Mouse (Mus musculus): ENCODE measurements around the gene Cfap46. TPM values are rescaled to one million over a fixed set of nuclear protein-coding genes. Genes with fewer than 3 reads are reported as not detected.

Cfap46 gene
- total and polyA plus RNA-seq, 2 experiments from 2014 or later, result 4.4 to 4.6 TPM

GRCm38 (mm10) chr7:139580851-139581775 is 102.5 kb downstream of the Cfap46 start:
- Histone ChIP-seq H3K9ac (replicated peaks; ENCODE audit: low read length, poor library complexity, severe bottlenecking) (0 out of 2 replicates have a peak overlapping the region, but pooled peaks have one; percentile 42), H3K9me3 (ENCODE audit: low read length) (no peaks in the 10 kb centered on the region), H3K4me3 (ENCODE audit: low read depth, low read length) (peak overlapping the region; percentile 32), H3K36me3 (ENCODE audit: insufficient read depth, low read length) (peaks cover 5% of the 10 kb centered on the region; the same call in 1 of the 2 replicates), H3K27me3 (ENCODE audit: insufficient read depth, low read length) (peaks cover 75% of the 10 kb centered on the region), H3K27ac (ENCODE audit: low read depth, low read length) (no peak overlapping the region), H3K4me2 (ENCODE audit: low read depth, low read length, poor library complexity, severe bottlenecking) (peak overlapping the region; percentile 32), H3K4me1 (ENCODE audit: insufficient read depth, low read length) (no peaks in the 10 kb centered on the region; the same call in 1 of the 2 replicates)
- 3% methylated on average over 78 of the region's 78 CpGs for WGBS
- DNase-seq (ENCODE audit: low spot score), result no peak
- no peak for ATAC-seq (ENCODE audit: low FRiP score)
- no peak for TF ChIP-seq CTCF (IDR thresholded peaks at IDR 0.05)

- Histone ChIP-seq H3K36me3 (ENCODE audit: insufficient read depth, low read length) (peaks cover 5% of the 10 kb centered on the region; the same call in 1 of the 2 replicates), H3K9me3 (ENCODE audit: low read length) (no peaks in the 10 kb centered on the region), H3K9ac (replicated peaks; ENCODE audit: low read length, poor library complexity, severe bottlenecking) (no peak overlapping the region), H3K4me1 (ENCODE audit: insufficient read depth, low read length) (no peaks in the 10 kb centered on the region), H3K4me2 (ENCODE audit: low read depth, low read length, poor library complexity, severe bottlenecking) (no peak overlapping the region), H3K27ac (ENCODE audit: low read depth, low read length) (no peak overlapping the region), H3K4me3 (ENCODE audit: low read depth, low read length) (no peak overlapping the region), H3K27me3 (ENCODE audit: insufficient read depth, low read length) (peaks cover 73% of the 10 kb centered on the region)
- ATAC-seq (ENCODE audit: low FRiP score), result no peak
- WGBS, result 73% methylated on average over 21 of the region's 21 CpGs
- TF ChIP-seq CTCF (IDR thresholded peaks at IDR 0.05), result no peak
- DNase-seq (ENCODE audit: low spot score), result no peak
Observed at GRCm38 (mm10) chr7:139579261-139579905, 104.2 kb downstream of the Cfap46 start.

GRCm38 (mm10) chr7:139576064-139576686 is 107.4 kb downstream of the Cfap46 start:
- TF ChIP-seq CTCF (IDR thresholded peaks at IDR 0.05), result no peak
- ATAC-seq (ENCODE audit: low FRiP score) (no peak), DNase-seq (ENCODE audit: low spot score) (no peak)
- WGBS, result 71% methylated on average over 16 of the region's 16 CpGs
- Histone ChIP-seq H3K4me1 (ENCODE audit: insufficient read depth, low read length) (no peaks in the 10 kb centered on the region), H3K4me2 (ENCODE audit: low read depth, low read length, poor library complexity, severe bottlenecking) (no peak overlapping the region), H3K9ac (replicated peaks; ENCODE audit: low read length, poor library complexity, severe bottlenecking) (no peak overlapping the region), H3K4me3 (ENCODE audit: low read depth, low read length) (no peak overlapping the region), H3K9me3 (ENCODE audit: low read length) (no peaks in the 10 kb centered on the region), H3K27me3 (ENCODE audit: insufficient read depth, low read length) (peaks cover 51% of the 10 kb centered on the region), H3K36me3 (ENCODE audit: insufficient read depth, low read length) (peaks cover 5% of the 10 kb centered on the region), H3K27ac (ENCODE audit: low read depth, low read length) (no peak overlapping the region)

GRCm38 (mm10) chr7:139572665-139573064 is 111.0 kb downstream of the Cfap46 start:
- Histone ChIP-seq H3K4me2 (ENCODE audit: low read depth, low read length, poor library complexity, severe bottlenecking) (no peak overlapping the region), H3K4me3 (ENCODE audit: low read depth, low read length) (no peak overlapping the region), H3K9me3 (ENCODE audit: low read length) (no peaks in the 10 kb centered on the region), H3K27me3 (ENCODE audit: insufficient read depth, low read length) (peaks cover 19% of the 10 kb centered on the region; the same call in 1 of the 2 replicates), H3K4me1 (ENCODE audit: insufficient read depth, low read length) (no peaks in the 10 kb centered on the region), H3K9ac (replicated peaks; ENCODE audit: low read length, poor library complexity, severe bottlenecking) (no peak overlapping the region), H3K36me3 (ENCODE audit: insufficient read depth, low read length) (peaks cover 2% of the 10 kb centered on the region; the same call in 1 of the 2 replicates), H3K27ac (ENCODE audit: low read depth, low read length) (no peak overlapping the region)
- no peak for DNase-seq (ENCODE audit: low spot score)
- ATAC-seq (ENCODE audit: low FRiP score), result no peak
- WGBS, result 93% methylated on average over 3 of the region's 3 CpGs
- no peak for TF ChIP-seq CTCF (IDR thresholded peaks at IDR 0.05)

- TF ChIP-seq CTCF (IDR thresholded peaks at IDR 0.05), result no peak
- no peak overlapping the region for H3K27ac ChIP-seq (ENCODE audit: low read depth, low read length)
- 92% methylated on average over 5 of the region's 5 CpGs for WGBS
- ATAC-seq (ENCODE audit: low FRiP score), result no peak
- DNase-seq (ENCODE audit: low spot score), result no peak
- H3K4me1 ChIP-seq (ENCODE audit: insufficient read depth, low read length), result no peaks in the 10 kb centered on the region
- H3K36me3 ChIP-seq (ENCODE audit: insufficient read depth, low read length), result peaks cover 6% of the 10 kb centered on the region
- H3K27me3 ChIP-seq (ENCODE audit: insufficient read depth, low read length), result peaks cover 12% of the 10 kb centered on the region; the same call in 1 of the 2 replicates
- no peak overlapping the region for H3K4me2 ChIP-seq (ENCODE audit: low read depth, low read length, poor library complexity, severe bottlenecking)
- H3K4me3 ChIP-seq (ENCODE audit: low read depth, low read length), result no peak overlapping the region
- no peaks in the 10 kb centered on the region for H3K9me3 ChIP-seq (ENCODE audit: low read length)
- no peak overlapping the region for H3K9ac ChIP-seq (replicated peaks; ENCODE audit: low read length, poor library complexity, severe bottlenecking)
Observed at GRCm38 (mm10) chr7:139570788-139571187, 112.8 kb downstream of the Cfap46 start.

All from midbrain, postnatal 0 days (tissue).